Mouse (Mus musculus) liver, adult 2 months (tissue): Measurements from ENCODE around the gene Rnf207.

ENCODE experiments used
- CTCF ChIP-seq: fragments of 200-500 bp; IDR thresholded peaks from 2 replicates; pipeline ENCODE4 v1.5.1; 2011; ENCODE audit warnings: low read depth, low read length, control low read depth
- POLR2A ChIP-seq: fragments of 200-500 bp; IDR thresholded peaks from 2 replicates; pipeline ENCODE4 v1.6.1; 2011; ENCODE audit warnings: low read length, control low read depth; ENCODE audit not compliant: insufficient read depth; ENCODE audit errors: extremely low read depth

DNA sequence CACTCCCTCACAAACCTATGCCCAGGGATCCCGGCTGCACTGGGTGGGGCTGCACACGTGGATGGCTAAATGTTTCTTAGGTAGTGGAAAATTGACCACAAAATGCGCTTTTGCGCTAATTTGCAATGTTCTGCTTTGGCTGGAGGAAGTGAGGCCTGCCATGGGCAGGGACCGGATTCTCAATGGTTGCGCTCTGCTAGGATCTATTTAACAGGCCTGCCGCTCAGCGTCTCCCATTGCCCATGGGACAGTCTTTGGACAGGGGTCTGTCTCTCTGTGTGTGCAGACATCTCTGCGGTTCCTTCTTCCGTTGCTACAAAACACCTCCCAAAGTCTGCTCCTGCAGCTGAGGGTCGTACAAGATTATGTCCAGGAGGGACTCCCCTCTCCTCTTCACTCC, 27.8 kb downstream of the Rnf207 start:
- TF ChIP-seq POLR2A (no peak), CTCF (no peak)
